Mouse (Mus musculus) lung, postnatal 4 days (tissue): ENCODE data around the gene Rcor2.

Experiments used
- DNase-seq, 2 experiments: peaks; one replicate each; pipeline ENCODE4 v3.0.0; 2021

Gene Rcor2

GRCm38 (mm10) chr19:7295071-7295658 is 28.0 kb downstream of the Rcor2 start:
- peak; percentile 79 to 80 for DNase-seq

GRCm38 (mm10) chr19:7295959-7296358 is 28.8 kb downstream of the Rcor2 start:
- DNase-seq: no peak

GRCm38 (mm10) chr19:7299052-7299451 is 31.9 kb downstream of the Rcor2 start:
- DNase-seq: no peak

- DNase-seq: no peak
These were observed 33.0 kb downstream of the Rcor2 start for GRCm38 (mm10) chr19:7300078-7300477.

GRCm38 (mm10) chr19:7301647-7302492 is 34.7 kb downstream of the Rcor2 start:
- no peak for DNase-seq

- DNase-seq: no peak
These were observed 35.3 kb downstream of the Rcor2 start for GRCm38 (mm10) chr19:7302493-7302797.

DNA sequence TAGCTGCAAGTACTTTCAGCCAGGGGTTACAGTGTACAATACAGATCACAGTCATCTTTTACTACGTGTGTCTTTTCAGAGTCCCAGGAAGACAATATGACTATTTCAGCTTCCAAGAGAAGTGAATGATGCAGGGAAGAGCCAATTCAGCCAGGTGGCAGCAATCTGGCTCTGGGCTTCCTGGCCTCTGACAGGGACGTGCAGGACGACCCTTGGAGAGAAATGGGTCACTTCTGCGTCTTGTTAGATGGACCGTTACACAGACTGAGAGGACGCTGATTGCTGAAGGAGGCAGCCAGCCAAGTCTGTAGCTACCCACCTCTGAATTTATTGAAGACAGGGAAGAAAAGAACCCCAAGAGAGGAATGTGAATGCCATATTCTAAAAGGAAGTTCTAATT is 36.7 kb downstream of the Rcor2 start:
- no peak for DNase-seq

DNA sequence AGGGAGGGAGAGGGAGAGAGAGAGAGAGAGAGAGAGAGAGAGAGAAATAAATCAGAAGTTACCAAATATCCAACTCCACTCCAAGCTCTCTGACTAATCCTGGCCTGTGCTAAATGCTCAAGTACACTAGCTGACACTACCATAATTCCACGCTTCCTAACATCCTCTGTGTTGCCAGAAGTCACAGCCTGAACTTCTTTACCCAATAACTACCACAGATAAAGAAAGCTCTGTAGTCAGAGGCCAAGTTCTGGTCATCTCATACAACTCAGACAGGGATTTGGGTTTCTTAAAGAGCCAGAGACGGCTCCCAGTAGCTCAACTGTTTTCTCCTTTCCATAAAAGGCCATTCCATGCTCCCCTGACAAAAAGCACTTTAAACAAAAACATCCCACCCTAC is 37.7 kb downstream of the Rcor2 start:
- DNase-seq: no peak

DNA sequence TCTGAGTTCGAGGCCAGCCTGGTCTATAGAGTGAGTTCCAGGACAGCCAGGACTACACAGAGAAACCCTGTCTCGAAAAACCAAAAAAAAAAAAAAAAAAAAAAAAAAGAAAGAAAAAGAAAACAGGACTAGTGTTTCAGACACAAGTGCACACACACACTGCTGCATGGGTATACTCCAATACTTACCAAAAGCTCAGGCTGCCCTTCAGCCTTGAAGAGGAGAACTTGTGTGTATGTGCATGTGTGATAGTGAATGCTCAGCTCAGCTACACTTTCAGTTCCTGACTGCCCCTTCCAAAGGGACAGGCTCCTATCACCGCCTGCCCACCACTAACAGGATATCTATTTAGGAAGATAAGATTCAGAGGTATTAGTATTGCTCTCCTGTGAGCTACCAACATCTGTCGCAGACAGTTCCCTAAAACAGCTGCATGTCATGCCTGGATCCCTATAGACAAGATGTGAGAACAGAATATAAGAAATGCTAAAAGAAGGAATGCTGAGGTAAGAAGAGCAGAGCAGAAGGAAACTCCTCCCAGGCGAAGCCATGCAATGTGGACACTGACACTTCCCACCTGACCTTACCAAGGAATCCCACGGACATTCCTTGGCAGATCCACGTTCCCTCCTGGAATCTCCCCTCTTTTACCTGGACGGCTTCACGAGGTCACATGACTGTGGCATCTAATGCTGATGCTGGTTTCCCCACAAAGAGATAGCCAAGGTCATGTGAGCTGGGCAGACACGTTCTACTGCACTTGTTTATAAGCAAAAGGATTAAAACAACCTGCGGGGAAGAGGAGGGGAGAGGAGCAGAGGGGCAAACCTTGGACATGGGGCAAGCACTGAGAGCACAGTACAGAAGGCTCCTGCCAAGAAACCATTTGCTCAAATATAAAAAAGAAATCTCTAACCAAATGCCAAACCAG is 38.5 kb downstream of the Rcor2 start:
- DNase-seq: no peak

DNA sequence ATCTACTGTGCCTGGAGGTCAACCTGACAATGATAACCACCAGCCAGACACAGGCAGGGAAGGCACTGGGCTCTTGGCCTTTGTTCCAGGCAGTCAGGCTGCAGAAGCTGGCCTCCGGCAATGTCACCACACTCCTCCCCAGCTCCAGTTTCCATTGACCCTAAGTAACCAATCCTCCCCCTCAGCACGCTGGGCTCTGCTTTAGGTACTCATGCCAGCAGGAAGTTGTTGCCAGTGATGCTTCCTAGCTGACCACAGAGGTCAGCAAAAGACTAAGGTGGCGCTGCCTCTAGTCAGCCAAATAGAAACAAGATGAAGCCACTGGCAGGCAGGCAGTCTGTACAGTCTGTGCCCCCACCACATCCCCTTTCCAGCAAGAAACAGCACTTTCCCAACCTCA is 39.8 kb downstream of the Rcor2 start:
- peak; percentile 45 to 48 for DNase-seq

GRCm38 (mm10) chr19:7307995-7308770 is 41.1 kb downstream of the Rcor2 start:
- peak; percentile 72 to 79 for DNase-seq

DNA sequence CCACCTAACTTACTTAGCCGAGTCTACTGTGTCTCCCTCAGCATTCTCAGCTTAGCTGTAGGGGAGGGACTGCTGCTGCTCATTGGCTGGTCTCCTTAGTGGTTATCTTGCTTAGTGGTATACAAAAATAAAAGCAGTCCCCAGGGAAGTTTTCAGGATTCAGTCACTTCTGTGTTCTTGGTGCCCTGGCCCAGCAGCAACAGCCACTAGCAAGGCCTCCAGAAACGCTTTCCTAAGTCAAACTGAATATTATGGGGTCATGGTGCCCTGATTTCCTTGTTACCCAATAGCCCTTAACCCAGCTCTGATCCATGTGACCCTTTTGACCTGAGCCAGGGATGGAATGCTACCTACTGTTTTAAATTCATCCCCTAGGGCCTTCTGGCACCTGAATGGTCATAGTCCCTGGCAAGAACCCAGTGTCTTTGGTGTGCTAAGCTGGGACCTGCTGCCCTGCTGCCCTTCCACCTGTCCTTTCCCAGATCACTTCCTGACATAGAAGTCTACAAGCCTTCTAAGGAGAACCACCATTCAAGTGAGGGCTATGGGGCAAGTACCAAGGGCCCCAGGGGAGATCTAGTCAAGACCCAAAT is 42.7 kb downstream of the Rcor2 start:
- no peak for DNase-seq

DNA sequence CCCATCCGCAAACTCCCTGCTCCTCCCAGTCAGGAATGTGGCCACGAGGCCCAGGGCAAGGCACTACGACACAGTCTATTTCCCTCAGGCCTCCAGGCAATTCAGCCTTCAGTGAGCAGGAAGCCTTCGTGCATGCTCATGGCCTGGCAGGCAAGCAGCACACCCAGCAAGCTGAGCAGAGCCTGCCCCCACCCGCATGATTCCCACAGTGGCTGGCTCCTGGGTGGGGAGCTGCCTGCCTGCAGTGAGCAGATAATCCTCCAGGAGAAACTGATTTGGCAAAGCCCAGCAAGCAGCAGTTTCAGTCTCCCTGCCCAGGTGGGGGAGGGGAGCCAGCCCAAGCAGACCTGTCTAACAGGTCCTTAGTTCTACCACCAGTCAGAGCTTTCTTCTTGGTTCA is 43.6 kb downstream of the Rcor2 start:
- DNase-seq: peak; percentile 68 to 80

DNA sequence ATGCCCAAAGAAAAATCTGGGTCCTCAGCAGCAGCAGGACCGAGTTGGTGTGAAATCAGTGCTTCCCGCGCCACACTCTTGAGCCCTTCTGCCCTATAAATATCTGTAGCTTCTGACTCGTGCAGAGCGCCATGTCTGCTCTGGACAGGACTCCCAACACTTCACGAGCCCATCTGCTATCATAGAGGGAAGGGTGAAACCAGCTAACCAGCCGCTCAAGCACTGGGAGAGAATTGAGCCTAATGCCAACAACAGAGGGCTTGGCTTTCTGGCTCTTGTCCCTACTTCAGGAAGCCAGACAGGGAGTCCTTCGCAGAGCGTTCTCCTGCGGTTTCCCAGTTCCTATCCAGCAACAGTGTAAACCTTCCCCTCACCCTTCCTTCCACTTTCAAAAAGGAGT is 44.2 kb downstream of the Rcor2 start:
- DNase-seq: no peak

DNA sequence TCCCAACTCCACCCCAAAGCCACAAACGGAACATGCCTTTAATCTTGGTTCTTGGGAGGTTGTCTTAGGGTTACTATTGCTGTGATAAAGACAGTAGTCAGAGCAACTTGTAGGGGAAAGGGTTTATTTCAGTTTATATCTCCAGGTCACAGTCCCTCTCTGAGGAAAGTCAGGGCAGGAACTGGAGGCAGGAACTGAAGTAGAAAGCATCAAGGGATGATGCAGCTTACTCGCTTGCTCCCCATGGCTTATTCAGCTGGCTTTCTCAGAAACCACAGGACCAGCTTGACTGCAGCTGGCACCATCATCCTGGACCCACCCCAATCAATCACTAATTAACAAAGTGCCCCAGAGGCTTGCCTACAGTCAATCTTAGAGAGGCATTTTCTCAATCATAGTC is 46.5 kb downstream of the Rcor2 start:
- no peak for DNase-seq

GRCm38 (mm10) chr19:7314976-7315586 is 48.0 kb downstream of the Rcor2 start:
- DNase-seq: no peak

DNA sequence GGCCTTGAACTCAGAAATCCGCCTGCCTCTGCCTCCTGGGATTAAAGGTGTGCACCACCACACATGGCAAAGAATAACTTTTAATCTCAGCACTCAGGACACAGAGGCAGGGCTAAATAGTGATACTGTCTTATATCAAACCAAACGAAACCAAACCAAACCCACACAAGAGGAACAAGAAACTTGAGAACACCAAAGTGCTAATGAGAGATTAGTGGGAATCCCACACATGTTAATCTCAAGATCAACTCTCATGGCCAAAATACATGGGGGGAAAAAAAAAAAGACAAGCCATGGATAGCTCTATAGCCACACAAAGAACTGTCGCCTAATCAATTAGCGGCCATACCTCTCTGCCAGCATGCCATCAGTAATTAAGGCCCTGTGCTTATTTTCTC is 48.5 kb downstream of the Rcor2 start:
- no peak for DNase-seq

DNA sequence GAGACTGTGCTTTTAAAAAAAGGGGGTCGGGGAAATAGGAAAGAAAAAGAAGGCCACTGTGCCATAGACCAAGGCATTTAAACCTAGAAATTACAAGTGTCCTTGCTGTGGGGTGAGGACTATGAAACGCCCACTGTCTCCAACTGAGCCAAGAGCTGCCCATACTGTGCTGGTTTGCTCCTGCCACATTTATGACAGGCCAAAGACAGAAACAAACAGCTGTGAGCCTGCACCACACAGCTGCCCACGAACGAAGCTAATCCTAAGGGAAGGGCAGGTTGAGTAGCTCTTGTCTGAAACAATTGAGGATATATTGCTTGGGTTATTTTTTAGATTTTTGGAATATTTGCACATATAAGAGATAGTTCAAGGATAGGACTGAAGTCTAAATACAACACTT is 49.7 kb downstream of the Rcor2 start:
- DNase-seq: no peak

GRCm38 (mm10) chr19:7317716-7318115 is 50.6 kb downstream of the Rcor2 start:
- no peak for DNase-seq

GRCm38 (mm10) chr19:7320181-7320580 is 53.1 kb downstream of the Rcor2 start:
- no peak for DNase-seq

GRCm38 (mm10) chr19:7321391-7321790 is 54.3 kb downstream of the Rcor2 start:
- DNase-seq: no peak
